Mouse (Mus musculus) megakaryocyte, embryonic 14.5 days (primary cell): ENCODE results near the gene Ern1.

Experiments
- FLI1 ChIP-seq: IDR thresholded peaks from 2 replicates; pipeline ENCODE4 v1.6.1; 2012; ENCODE audit warnings: low read length, inconsistent platforms, mixed read lengths
- GATA1 ChIP-seq: IDR thresholded peaks from 3 replicates; pipeline ENCODE4 v1.6.1; 2012; ENCODE audit warnings: mixed read lengths, low read length, inconsistent platforms, borderline replicate concordance

GRCm38 (mm10) chr11:106393331-106393616 is 94.4 kb downstream of the Ern1 start:
- no peak for TF ChIP-seq GATA1
- TF ChIP-seq FLI1: no peak
